Mouse (Mus musculus) neural tube, embryonic 10.5 days (tissue): Measurements from ENCODE around the gene Foxp1.
A peak's percentile ranks its signal among the peaks of the same experiment; 100 is the strongest.

Experiments used
- DNase-seq: peaks from one replicate; pipeline ENCODE4 v3.0.0-alpha.2; 2017; ENCODE audit warnings: low spot score; ENCODE audit errors: extremely low spot score

The Foxp1 gene

DNA sequence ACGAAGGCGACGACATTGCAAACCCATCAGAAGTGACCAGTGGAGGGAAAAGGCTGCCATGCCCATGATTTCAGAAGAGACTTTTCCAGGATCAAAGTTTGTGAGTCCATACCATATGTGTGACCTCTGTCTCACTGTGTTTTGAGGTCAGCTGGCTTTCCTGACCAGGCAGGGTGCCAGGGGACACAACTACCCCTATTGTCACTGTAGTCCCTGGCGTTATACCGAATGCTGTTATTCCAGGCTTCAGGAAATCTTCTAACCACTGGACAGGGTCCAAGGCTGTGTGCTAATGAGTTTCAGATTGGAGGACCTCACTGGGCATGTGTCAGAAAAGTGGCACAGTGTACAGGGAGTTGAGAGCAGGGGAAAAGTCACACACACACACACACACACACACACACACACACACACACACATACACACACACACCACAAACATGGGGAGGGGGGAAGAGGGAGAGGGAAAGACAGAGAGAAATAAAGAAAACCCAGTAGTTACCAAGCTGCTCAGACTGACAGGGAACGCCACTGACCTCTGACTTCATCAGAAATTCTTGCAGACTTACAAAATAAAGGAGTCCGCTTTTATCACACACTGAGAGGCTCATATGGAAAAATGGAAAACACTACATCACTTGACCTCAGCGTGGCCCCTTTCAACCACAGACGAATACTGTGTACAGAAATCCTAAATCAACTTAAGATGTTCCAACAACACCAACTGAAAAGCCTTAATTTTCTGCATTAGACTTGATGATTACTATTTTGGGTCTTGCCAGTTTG is 456.8 kb downstream of the Foxp1 start:
- DNase-seq: peak; percentile 35

DNA sequence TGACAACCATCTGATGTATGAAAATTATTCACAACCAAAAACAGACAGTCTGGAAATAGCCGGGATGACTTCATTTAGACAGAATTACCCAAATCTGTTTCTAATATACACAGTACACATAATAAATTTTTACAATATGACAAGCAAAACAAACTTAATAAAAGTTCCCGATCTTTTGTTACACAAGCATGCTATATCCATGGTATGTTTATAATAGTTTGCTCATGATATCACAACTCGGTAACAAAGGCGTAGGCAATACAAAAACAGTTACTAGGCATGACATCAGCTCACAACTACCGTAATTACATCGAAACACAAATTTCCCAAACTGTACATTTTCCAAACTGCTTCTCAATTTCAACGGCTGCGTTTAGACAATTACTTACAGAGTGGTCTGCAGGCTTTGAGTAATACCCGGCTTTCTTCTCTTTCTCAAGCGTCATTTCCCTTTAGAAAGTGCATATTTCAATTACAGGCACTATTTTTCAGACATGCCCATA is 458.5 kb downstream of the Foxp1 start:
- no peak for DNase-seq

- DNase-seq: no peak
These were observed 459.6 kb downstream of the Foxp1 start for GRCm38 (mm10) chr6:99062931-99063330.

DNA sequence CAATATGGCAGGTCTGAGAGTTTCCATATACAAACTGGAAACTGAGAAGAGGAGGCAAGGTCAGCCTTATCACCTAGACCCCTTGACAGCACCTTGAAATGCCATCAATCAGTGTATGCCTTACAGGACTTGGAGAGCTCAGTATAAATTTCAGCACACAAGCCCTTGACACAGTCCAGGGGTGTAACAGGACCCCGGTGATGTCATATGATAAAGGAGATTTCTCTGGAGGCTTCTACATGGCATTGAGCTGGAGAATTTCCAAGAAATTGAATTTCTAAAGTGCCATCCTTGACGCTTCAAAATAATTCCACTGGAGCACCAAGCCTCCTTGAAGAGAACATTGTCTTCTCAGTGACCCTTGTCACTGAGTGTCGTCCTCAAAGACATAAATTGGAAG is 463.8 kb downstream of the Foxp1 start:
- DNase-seq: no peak

DNA sequence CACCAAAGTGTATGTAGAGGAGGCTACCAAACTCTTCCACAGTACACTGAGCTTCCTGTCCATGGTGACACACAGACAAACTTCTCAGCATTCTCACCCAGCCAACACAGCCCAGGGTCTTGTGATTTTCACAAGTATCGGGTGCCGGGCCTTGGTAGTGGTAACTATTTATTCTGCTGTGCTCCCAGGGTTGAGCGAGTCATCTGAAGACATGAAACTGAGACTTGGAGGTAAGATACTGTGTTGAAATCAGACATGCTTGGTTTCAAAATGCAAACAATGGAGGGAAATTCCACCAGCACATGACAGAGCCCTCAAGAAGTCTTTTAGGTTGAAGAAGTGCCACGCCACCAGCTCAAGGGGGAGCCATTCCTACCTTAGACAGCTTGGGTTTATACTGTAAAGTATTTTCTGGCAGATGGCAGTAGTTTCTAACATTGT is 465.4 kb downstream of the Foxp1 start:
- no peak for DNase-seq

DNA sequence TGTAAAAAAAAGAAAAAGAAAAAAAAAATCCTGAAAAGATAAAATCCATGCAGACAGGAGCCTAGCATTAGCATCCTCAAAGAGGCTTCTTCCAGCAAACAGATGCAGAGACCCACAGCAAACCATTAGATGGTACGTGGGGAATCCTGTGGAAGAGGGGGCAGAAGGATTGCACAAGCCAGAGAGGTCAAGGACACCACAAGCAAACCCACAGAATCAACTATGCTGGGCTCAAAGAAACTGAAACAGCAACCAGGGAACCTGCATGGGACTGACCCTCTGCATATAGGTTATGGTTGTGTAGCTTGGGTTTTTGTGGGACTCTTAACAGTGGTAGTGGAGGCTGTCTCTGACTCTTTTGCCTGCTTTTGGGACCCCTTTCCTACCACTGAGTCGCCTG is 466.1 kb downstream of the Foxp1 start:
- DNase-seq: no peak

DNA sequence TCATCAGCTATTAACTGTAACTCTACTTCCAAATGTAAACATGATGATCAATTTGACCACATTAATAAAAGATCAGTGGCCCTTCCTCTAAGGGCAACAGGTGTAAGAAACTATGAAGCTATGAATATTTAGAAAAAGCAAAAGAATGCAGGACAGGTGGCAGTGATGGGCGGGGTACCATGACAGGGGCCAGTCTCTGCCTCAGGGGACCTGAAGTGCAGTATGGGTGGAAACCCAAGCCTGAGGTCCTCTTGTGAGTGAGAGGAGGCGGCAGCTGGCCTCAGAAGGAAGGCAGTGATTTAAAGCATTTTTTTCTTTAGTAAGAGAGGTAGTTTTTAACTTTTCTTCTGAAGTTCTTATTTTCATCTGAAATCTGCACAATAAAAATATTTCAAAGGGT is 468.5 kb downstream of the Foxp1 start:
- DNase-seq: no peak

DNA sequence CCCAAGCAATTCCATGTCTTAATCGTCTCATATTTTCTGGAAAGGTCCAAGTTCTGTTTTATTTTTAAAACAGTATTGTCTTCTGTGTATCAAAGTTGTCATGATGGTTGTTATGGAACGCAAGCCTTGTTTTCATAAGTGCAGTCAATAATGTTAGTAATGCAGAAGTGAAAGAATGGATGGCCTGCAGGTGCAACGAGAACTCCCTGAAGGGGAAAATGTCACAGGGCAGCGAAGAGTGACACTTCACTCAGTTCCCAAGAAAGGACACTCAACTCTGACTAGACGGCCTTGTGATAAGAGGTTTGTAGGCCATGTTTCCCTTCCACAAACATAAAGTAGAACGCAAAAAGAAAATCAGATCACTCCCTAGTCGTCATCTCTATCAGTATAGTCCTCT is 469.4 kb downstream of the Foxp1 start:
- no peak for DNase-seq

DNA sequence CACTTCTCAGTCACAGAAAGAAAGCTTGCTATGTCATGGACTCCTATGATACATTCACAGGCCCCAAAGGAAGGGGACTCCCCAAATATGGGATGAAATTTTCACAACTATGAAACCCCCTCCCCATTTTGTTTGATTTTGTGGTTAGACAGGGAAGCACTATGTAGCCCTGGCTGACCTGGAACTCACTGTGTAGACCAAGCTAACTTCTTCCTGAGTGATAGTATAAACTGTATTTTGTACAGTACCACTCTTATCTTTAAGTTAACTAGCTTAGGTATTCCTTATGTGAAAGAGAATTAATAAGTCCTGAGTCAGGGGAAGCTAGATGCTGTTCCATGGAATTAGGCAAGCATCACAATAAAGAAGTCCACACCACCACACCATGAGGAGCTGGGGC is 470.8 kb downstream of the Foxp1 start:
- DNase-seq: no peak

GRCm38 (mm10) chr6:99050288-99051006 is 472.1 kb downstream of the Foxp1 start:
- DNase-seq: no peak

DNA sequence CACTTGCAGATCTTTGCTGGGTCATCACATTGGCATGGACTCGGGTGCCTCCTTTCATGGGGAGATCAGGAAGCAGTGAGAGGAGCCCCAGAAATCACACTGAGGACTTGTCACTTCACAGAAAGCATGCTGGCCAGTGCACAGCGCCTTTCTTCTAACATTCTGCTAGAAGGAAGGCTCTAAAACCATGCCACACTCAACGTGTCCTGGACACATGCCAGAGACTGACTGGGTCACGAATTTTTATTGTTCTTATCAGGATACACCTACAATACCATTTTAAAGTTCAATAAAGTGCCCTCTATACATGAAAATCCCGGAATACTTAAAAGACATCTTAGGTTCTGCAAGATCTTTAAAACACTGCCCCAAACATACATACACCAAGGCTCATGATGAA is 475.2 kb downstream of the Foxp1 start:
- DNase-seq: no peak

DNA sequence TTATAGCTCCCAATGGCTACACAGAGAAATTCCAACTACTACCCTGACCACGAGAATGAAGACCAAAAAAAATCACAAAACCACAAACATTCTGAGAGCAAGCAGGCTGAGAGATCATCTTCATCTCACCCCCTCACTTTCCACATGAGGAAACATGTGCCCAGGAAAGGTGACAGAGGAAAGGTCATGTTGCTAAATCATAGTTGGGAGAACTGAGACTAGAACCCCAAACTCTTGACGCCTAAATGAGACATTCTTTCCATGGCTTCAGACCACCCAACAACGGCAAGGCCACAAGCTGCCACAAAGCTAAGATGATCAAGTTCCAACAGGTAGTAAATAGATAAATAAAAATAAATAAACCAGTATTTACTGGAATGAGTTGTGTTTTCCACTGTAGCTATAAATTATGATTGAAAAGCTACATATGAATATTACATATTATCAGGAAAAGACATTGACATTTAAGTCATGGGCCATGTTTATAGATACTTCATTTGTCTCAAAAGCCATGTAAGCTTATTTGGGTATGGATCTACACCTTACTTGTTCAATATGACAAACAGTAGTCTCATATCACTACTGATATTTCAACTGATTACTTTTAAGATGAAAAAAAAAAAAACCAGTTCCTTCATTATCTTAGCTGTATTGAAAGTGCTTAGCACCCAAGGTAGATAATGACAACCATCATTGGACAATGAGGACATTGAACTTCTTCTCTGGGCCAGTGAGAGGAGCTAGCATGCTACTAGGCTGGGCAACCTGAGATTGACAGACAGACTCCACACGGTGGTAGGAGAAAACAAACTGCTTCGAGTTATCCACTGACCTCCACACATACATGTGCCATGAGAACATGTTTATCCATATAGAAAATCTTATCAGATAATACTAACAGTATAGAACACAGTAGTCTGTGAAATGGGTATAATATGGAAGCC is 476.4 kb downstream of the Foxp1 start:
- no peak for DNase-seq

GRCm38 (mm10) chr6:99043932-99044664 is 478.4 kb downstream of the Foxp1 start:
- no peak for DNase-seq

DNA sequence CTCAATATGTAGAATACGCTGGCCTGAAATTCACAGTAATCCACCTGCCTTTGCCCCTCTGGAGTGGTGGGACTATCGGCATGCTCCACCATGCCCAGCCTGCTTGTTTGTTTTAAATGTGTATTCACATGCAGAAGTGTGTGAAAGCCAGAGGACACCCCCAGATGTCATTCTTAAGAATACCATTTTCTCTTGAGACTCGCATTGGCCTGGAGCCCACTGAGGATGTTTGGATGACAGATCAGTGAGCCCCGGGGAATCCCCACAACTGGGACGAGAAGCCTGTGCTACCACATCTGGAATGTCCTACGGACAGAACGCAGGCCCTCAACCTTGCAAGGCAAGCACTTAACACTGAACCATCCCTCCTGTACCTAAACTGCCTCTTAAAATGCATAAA is 479.3 kb downstream of the Foxp1 start:
- DNase-seq: no peak

DNA sequence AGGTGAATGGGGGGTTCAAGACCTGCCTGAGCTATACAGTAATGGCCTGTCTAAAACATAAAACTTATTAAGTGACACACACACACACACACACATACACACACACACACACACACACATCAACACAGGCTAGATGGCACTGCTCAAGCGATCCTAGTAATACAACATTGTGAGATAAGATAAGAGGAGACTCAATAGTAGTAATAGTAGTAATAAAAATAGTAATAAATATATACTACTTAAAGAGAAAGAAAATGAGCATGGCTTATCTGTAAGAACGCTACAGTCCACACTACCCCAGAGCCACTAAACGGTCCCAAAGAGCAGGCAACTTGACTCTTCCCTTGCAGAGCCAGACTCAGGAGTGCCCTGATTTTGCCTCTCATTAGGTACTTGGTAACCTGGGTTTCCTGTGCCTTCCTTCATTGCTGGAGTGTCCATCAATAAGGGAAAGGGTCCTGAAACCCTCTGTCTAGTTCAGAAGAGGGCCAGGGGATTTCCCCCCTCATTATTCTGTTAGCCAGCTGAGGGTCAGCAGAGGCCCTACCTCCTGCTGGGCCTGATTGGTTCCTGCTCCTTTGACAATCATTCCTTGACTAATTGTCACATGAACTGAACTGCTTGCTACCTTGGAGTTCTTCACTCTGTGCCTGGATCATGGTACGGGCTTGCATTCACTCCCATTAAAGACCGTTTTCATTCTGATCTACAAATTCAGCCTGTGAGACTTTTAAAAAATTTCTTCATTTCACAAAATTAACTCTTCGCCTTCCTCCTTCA is 480.2 kb downstream of the Foxp1 start:
- no peak for DNase-seq

DNA sequence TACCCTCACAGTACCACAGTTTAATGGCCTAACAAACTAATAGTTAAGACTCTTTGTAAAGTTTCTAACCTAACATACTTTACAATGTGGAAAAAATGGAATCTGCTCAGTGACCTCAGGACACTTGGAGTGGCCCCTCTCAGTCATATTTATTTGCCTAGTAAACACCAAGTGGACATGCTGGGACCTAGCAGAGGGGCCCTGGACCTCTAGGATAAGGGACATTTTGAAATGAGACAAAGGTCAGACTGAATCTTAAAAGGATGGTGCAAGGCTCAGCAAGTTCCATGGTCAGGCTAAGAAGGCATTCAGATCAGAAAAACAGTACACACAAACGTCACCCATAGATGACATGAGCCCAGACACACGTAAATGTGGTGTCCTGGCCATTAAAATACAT is 483.5 kb downstream of the Foxp1 start:
- DNase-seq: no peak

GRCm38 (mm10) chr6:99035459-99036375 is 486.8 kb downstream of the Foxp1 start:
- no peak for DNase-seq

GRCm38 (mm10) chr6:99033062-99033461 is 489.5 kb downstream of the Foxp1 start:
- peak; percentile 32 for DNase-seq

GRCm38 (mm10) chr6:99031321-99031903 is 491.1 kb downstream of the Foxp1 start:
- DNase-seq: no peak
